Mouse (Mus musculus) forebrain, embryonic 15.5 days (tissue): ENCODE results near the gene Glul. TPM values are rescaled to one million over a fixed set of nuclear protein-coding genes. Genes with fewer than 3 reads are reported as not detected.

Source experiments
- ATAC-seq: fragments of 200-750 bp; cut with Nextera tagmentation; replicated peaks from 2 replicates; pipeline ENCODE4 v1.8.0; 2017; ENCODE audit warnings: mild to moderate bottlenecking, moderate TSS enrichment, moderate library complexity
- H3K27ac ChIP-seq: fragments of 300-500 bp; sonication (generic); replicated peaks from 2 replicates; pipeline ENCODE4 v1.5.1; 2015; ENCODE audit warnings: mild to moderate bottlenecking, inconsistent platforms
- H3K27me3 ChIP-seq: fragments of 300-500 bp; sonication (generic); 2 replicates; pipeline ENCODE4 v1.6.1; 2015; ENCODE audit warnings: inconsistent platforms
- H3K36me3 ChIP-seq: fragments of 300-500 bp; sonication (generic); 2 replicates; pipeline ENCODE4 v1.6.1; 2015; ENCODE audit warnings: mild to moderate bottlenecking, inconsistent platforms
- H3K4me1 ChIP-seq: fragments of 300-500 bp; sonication (generic); 2 replicates; pipeline ENCODE4 v1.6.1; 2015; ENCODE audit warnings: inconsistent platforms
- H3K4me2 ChIP-seq: fragments of 300-500 bp; sonication (generic); replicated peaks from 2 replicates; pipeline ENCODE4 v1.6.1; 2015; ENCODE audit warnings: mild to moderate bottlenecking, inconsistent platforms
- H3K4me3 ChIP-seq: fragments of 300-500 bp; sonication (generic); 2 replicates; pipeline ENCODE4 v1.5.1; 2015; ENCODE audit warnings: mild to moderate bottlenecking, inconsistent platforms
- H3K9ac ChIP-seq: fragments of 300-500 bp; sonication (generic); replicated peaks from 2 replicates; pipeline ENCODE4 v1.6.1; 2015; ENCODE audit warnings: mild to moderate bottlenecking, inconsistent platforms
- H3K9me3 ChIP-seq: fragments of 300-500 bp; sonication (generic); 2 replicates; pipeline ENCODE4 v1.6.1; 2016; ENCODE audit warnings: inconsistent platforms
- WGBS: fragments of 180-500 bp; shearing (Covaris S2); methylation state at CpG from one replicate; pipeline ENCODE4 v1.1.7; 2015; ENCODE audit warnings: mixed read lengths; 5-methylcytosine and 5-hydroxymethylcytosine counted together
- polyA plus RNA-seq: library from polyadenylated mRNA; unstranded; fragments of >200 nt; fragmentation: Nextera tagmentation; extraction: Ambion mirVana; gene quantifications from 2 replicates; pipeline ENCODE4 v1.2.1, GENCODE M21; 2015

Gene Glul
- polyA plus RNA-seq, 1 experiment from 2014 or later, result 133 TPM

DNA sequence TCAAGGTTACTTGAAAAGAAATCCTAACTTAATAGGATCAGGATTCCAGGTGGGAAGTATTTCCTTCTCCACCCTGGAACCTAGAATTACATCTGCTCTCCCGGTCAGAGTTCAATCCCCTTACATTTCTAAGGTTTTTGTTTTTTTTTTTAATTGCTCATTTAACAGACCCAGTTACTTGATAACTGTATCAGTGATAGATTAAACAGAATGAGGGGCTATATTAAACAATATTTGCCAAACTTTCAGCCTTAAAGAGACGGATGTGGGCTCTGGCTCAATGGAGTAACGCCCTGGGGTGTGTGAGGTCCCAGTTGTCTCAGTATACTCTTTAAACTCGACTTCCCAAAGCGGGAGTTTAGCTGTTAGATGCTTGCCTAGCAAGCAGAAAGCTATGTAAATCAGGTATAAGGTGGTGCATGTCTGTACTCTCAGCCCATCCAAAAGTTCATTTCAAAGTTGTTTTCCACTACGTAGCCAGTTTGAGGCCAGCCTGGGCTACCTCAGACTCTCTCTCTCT, 11.6 kb downstream of the Glul start:
- H3K9me3 ChIP-seq, result no peaks in the 10 kb centered on the region

DNA sequence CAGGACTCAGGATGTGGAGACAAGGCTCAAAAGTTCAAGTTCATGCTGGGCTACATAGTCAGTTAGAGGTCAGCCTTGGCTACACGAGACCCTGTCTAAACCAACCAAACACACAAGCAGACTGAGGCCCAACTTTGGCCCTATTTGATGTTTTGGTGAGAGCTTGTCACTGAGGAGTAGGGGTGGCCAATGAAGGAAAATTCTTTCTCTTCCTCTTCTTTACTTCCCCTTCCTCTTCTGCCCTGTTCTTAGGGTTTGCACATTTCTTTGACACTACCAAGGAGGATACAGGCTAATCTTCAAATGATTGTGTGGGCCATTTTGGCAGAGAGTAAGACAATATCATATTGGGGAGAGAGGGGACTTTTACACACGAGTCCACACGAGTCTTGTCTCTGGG, 14.1 kb downstream of the Glul start:
- Histone ChIP-seq H3K27me3 (no peaks in the 10 kb centered on the region), H3K4me2 (no peak overlapping the region), H3K4me1 (no peaks in the 10 kb centered on the region), H3K27ac (no peak overlapping the region), H3K9me3 (no peaks in the 10 kb centered on the region), H3K4me3 (no peak overlapping the region), H3K9ac (no peak overlapping the region), H3K36me3 (peaks cover 11% of the 10 kb centered on the region)
- no peak for ATAC-seq
- WGBS, result 92% methylated on average over 3 of the region's 3 CpGs

More for the DNA sequence above, 11.6 kb downstream of the Glul start:
- Histone ChIP-seq H3K27me3 (no peaks in the 10 kb centered on the region), H3K4me1 (no peaks in the 10 kb centered on the region), H3K9ac (no peak overlapping the region), H3K4me2 (no peak overlapping the region), H3K4me3 (no peak overlapping the region), H3K27ac (no peak overlapping the region), H3K36me3 (peaks cover 36% of the 10 kb centered on the region)
- ATAC-seq, result no peak
- 86% methylated on average over 6 of the region's 6 CpGs for WGBS

DNA sequence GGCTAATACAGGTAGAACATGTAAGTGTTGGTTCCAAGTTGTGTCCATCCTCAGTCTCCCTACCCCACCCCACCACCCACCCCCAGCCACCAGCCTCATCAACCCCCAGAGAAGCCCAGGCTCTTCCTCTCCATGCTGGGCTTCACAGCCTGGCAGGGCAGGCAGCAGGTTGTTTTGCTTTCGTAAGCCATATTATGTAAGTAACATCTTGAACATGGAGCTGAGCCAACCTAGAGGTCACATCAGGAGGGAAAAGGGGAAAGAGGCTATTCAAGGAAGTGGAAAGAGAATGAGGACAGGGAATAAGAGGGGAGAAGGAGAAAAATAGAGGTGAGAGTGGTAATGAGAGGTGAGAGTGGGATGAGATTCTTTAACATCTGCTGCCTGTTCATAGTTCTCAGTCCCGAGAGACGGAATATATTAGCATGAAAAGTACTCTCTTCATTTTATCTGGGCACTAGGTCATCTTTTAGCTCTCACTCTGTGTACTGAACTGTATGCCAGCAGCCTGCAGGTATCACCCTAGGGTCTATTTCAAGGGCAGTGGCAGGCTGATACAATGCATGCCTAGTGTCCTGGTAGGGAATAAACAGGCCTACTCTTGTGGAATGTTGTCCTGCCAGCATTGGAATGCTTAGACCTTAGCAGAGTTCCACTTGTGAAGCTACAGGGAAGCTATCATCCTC, 18.9 kb downstream of the Glul start:
- Histone ChIP-seq H3K27me3 (no peaks in the 10 kb centered on the region), H3K36me3 (no peaks in the 10 kb centered on the region), H3K27ac (no peak overlapping the region), H3K9ac (no peak overlapping the region), H3K9me3 (no peaks in the 10 kb centered on the region), H3K4me3 (no peak overlapping the region), H3K4me2 (no peak overlapping the region), H3K4me1 (no peaks in the 10 kb centered on the region)
- ATAC-seq, result no peak
- WGBS, result 66% methylated on average over 3 of the region's 3 CpGs

DNA sequence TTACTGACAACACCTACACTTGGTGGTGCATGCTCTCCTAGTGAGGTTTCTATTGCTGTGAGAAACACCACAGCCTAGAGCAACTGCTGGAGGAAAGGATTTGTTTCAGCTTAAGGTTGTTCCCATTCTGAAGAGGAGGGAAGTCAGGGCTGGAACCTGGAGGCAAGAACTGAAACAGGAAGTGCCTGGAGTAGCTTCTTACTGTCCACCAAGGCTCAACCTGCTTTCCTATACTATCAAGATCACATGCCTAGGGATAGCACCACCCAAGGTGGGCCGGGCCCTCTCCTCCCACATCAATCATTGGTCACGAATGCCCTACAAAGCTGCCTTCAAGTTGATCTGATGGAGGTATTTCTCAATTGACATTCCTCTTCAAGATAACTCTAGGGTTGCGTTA, 21.9 kb downstream of the Glul start:
- ATAC-seq, result no peak
- Histone ChIP-seq H3K27me3 (no peaks in the 10 kb centered on the region), H3K9ac (no peak overlapping the region), H3K36me3 (no peaks in the 10 kb centered on the region), H3K4me1 (no peaks in the 10 kb centered on the region), H3K4me2 (no peak overlapping the region), H3K4me3 (no peak overlapping the region), H3K27ac (no peak overlapping the region), H3K9me3 (no peaks in the 10 kb centered on the region)
- WGBS, result 91% methylated on average over 3 of the region's 3 CpGs

DNA sequence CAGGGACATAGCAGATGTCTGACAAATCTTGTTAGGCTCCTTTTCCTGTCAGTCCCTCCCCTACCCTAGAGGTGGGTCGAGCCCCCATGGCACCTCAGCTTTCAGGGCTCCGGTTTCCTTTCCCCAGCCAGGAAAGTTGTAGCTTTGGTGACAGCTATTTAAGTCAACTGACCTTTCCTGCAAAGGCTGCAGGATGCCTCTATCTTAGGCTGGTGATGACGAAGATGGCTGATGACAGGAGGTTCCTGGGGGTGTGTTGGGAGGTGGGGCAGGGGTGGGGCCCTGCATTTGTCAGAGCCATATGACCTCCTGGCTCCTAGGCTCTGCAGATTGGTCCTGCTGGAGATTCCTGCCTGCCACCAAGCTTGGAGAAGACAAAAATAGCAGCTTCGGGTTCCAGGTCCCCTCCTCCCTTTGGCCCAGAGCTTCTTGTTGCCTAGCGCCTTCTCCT, 22.9 kb downstream of the Glul start:
- Histone ChIP-seq H3K9ac (no peak overlapping the region), H3K4me1 (no peaks in the 10 kb centered on the region), H3K27ac (no peak overlapping the region), H3K4me3 (no peak overlapping the region), H3K9me3 (no peaks in the 10 kb centered on the region), H3K36me3 (no peaks in the 10 kb centered on the region), H3K4me2 (no peak overlapping the region), H3K27me3 (no peaks in the 10 kb centered on the region)
- ATAC-seq, result no peak
- WGBS, result 68% methylated on average over 5 of the region's 5 CpGs

DNA sequence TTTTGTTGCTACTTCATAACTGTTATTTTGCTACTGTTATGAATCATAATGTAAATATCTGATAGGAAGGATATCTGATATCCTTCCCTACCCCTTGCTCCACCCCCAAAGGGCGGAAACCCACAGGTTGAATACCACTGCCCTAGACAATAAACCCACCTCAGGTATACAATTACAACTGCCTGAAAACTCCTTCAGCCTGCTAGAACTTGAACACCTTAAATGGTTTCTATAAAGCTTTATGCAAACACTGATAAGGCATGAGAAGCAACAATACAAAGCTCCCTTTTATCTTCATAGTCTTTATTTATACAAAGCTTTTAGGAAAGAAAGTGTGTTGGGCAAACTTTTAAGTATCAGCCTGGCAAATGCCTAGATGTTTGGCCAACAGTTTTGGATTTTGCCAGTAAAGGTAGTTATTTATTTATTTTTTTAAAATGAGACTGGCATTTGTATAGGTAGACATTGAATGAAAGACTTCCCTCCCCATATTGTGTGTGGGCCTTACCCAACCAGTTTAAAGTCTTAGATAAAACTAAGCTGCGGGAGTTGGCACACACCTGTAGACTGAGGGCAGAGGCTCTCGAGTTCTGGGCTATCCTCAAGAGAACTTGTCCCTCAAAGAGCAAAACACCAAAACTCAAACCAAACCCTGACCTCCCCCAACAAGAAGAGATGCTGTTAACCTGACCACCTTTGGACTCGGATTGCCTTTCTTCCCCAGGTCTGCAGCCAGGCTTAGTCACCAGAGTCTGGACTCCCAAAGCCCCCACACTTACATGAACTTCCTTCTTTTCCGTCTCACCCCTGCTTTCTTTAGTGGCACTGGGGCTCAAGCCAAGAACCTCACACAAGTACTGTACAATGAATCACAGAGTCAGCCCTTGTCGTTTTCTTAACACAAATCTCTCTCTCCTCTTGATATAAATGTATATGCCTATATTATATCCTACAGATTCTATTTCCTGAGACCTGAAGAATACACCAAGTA, 24.9 kb downstream of the Glul start:
- H3K4me1 ChIP-seq, result no peaks in the 10 kb centered on the region
- H3K4me2 ChIP-seq, result no peak overlapping the region
- no peaks in the 10 kb centered on the region for H3K36me3 ChIP-seq
- no peak overlapping the region for H3K4me3 ChIP-seq
- H3K9me3 ChIP-seq, result no peaks in the 10 kb centered on the region
- H3K27ac ChIP-seq, result no peak overlapping the region
- no peak overlapping the region for H3K9ac ChIP-seq
- no peaks in the 10 kb centered on the region for H3K27me3 ChIP-seq
- WGBS, result 84% methylated on average over 6 of the region's 6 CpGs
- no peak for ATAC-seq

DNA sequence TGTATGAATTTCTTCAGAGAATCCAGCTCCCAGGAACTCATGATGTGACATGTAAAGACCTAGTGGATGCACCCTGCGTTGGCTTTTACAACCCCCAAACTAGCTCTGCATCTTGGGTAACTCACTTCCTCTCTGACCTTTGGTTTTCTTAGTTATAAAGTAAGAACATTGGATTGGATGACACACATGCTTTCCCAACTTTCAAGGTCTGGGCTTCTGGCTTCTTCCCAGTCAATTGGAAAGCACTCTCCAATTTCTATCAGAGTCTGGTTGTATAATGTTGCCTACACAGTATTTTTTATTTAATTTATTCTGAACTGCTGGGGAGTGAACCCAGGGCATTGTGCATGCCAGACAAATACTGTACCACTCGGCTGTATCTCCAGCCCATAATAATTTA, 30.7 kb downstream of the Glul start:
- 83% methylated on average over 2 of the region's 2 CpGs for WGBS
- ATAC-seq, result no peak
- H3K36me3 ChIP-seq, result no peaks in the 10 kb centered on the region

DNA sequence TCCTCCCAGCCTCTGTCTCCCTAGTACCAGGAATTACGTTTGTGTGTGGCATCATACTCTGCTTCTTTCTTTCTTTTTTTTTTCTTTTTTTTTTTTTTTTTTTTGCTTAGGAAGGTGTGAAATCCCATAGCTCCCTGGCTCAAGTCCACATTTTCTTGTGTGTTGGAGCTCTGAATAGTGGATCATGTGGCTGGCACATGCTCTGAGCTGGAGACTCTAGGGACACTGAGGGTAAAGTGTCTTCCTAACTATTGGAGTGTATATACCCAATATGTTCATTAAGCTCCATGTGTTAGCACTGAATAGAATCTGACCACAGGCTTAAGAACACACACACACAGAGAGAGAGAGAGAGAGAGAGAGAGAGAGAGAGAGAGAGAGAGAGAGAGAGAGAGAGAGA, 34.0 kb downstream of the Glul start:
- H3K27me3 ChIP-seq, result no peaks in the 10 kb centered on the region
- WGBS, result 85% methylated on average over 1 of the region's 1 CpGs
- H3K4me3 ChIP-seq, result no peak overlapping the region
- H3K4me1 ChIP-seq, result peaks cover 2% of the 10 kb centered on the region; the same call in 1 of the 2 replicates
- H3K27ac ChIP-seq, result no peak overlapping the region
- H3K36me3 ChIP-seq, result no peaks in the 10 kb centered on the region
- no peak for ATAC-seq
- H3K9ac ChIP-seq, result no peak overlapping the region
- H3K9me3 ChIP-seq, result no peaks in the 10 kb centered on the region
- no peak overlapping the region for H3K4me2 ChIP-seq

More for the DNA sequence above, 30.7 kb downstream of the Glul start:
- Histone ChIP-seq H3K27ac (no peak overlapping the region), H3K9ac (no peak overlapping the region), H3K4me2 (no peak overlapping the region), H3K4me3 (no peak overlapping the region), H3K27me3 (no peaks in the 10 kb centered on the region), H3K4me1 (no peaks in the 10 kb centered on the region), H3K9me3 (no peaks in the 10 kb centered on the region)

DNA sequence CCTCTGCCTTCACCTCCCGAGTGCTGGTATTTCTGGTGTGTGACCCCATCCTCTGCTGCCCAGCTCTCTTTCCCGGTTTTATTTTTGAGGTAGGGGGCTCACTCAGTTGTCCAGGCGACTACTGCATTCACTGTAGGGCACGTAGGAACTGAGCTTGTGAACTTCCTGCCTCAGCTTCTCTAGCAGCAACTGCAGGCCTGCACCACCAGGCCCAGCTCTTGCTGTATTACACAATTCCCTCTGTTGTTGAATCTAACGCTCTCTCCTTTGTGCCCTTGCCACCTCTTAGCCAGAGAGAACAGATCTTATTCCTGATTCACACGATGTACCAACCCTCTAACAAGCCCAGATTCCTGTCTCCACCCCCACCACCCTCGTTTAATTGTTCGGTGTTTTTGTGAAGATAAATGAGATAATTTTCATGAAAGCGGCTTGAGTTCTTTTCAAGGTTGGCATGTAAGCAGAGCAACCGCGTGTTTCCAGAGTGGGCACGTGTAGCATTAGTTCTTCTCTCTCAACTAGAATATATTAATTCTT, 36.2 kb downstream of the Glul start:
- WGBS, result 41% methylated on average over 12 of the region's 12 CpGs
- peaks cover 2% of the 10 kb centered on the region; the same call in 1 of the 2 replicates for H3K4me1 ChIP-seq
- no peak; the same call in 1 of the 2 replicates for ATAC-seq
- no peak overlapping the region for H3K9ac ChIP-seq
- H3K36me3 ChIP-seq, result no peaks in the 10 kb centered on the region
- H3K4me3 ChIP-seq, result no peak overlapping the region
- no peak overlapping the region for H3K4me2 ChIP-seq
- H3K9me3 ChIP-seq, result no peaks in the 10 kb centered on the region
- H3K27ac ChIP-seq, result no peak overlapping the region
- H3K27me3 ChIP-seq, result no peaks in the 10 kb centered on the region

DNA sequence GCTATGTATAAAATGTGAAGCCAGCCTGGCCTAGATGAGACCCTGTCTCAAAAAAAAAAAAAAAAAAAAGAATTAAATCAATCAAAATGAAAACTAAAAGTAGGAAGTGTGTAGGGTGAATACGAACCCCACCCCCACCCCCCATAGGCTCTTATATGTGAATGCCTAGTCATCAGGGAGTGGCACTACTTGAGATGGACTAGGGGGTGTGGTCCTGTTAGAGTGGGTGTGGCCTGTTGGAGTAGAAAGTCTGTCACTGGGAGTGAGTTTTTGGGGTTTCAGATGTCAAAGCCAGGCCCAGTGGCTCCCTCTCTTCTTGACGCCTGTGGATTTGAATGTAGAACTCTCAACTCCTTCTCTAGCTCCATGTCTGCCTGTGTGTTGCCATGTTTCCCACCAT, 37.3 kb downstream of the Glul start:
- H3K4me2 ChIP-seq, result no peak overlapping the region
- WGBS, result 83% methylated on average over 2 of the region's 2 CpGs

DNA sequence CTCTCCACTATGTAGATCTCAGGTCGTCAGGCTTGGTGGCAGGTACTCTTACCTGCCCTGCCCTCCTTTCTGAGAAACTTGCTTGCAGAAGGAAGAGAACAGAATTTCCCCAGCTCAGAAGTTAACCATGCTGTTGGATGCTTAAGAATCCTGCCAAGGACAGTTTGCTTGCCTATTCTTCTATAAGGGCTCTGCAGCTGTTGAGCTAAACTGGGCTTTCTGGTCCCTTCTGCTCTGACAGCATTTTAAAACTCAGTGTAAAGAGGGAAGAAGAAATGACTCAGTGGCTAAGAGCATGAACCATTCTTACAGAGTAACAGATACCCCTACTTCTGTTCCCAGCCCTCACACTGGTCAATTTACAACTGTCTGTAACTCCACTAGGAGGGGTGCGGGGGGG, 41.2 kb downstream of the Glul start:
- ATAC-seq, result no peak
- Histone ChIP-seq H3K36me3 (no peaks in the 10 kb centered on the region), H3K4me2 (no peak overlapping the region), H3K9ac (no peak overlapping the region), H3K9me3 (no peaks in the 10 kb centered on the region), H3K27ac (no peak overlapping the region), H3K27me3 (no peaks in the 10 kb centered on the region), H3K4me3 (no peak overlapping the region), H3K4me1 (no peaks in the 10 kb centered on the region)
- 89% methylated on average over 2 of the region's 2 CpGs for WGBS

More for the DNA sequence above, 37.3 kb downstream of the Glul start:
- no peak overlapping the region for H3K9ac ChIP-seq
- H3K27ac ChIP-seq, result no peak overlapping the region
- no peaks in the 10 kb centered on the region for H3K27me3 ChIP-seq
- no peak overlapping the region for H3K4me3 ChIP-seq
- no peaks in the 10 kb centered on the region for H3K9me3 ChIP-seq
- H3K36me3 ChIP-seq, result no peaks in the 10 kb centered on the region
- peaks cover 2% of the 10 kb centered on the region; the same call in 1 of the 2 replicates for H3K4me1 ChIP-seq
- no peak for ATAC-seq

DNA sequence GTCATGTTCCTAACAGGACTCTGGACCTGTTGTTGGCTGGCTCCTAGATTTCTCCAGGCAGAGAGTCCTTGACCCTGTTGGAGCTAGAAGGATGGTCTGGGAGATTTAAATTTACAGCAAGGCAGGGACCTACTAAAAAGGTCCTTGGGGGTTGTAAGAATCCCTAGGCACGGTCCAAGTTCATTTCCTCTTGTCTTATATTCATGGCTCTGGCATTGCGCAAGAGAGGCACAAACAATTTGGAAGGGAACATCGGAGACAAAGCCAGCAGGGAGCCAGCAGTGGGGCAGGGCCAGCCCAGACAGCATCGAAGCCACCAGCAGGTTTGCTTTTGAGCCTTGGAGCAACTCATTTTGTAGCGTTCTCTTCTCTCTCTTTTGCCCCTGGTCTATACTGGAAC, 45.4 kb downstream of the Glul start:
- WGBS, result 79% methylated on average over 5 of the region's 5 CpGs
- no peak for ATAC-seq

More for the DNA sequence above, 45.4 kb downstream of the Glul start:
- H3K36me3 ChIP-seq, result no peaks in the 10 kb centered on the region
- no peaks in the 10 kb centered on the region for H3K27me3 ChIP-seq
- no peaks in the 10 kb centered on the region for H3K4me1 ChIP-seq
- H3K27ac ChIP-seq, result no peak overlapping the region
- H3K9me3 ChIP-seq, result no peaks in the 10 kb centered on the region
- H3K9ac ChIP-seq, result no peak overlapping the region
- H3K4me2 ChIP-seq, result no peak overlapping the region
- H3K4me3 ChIP-seq, result no peak overlapping the region
